17 mouse cellular contexts compared by ENCODE assay signal in the genomic region with DNA sequence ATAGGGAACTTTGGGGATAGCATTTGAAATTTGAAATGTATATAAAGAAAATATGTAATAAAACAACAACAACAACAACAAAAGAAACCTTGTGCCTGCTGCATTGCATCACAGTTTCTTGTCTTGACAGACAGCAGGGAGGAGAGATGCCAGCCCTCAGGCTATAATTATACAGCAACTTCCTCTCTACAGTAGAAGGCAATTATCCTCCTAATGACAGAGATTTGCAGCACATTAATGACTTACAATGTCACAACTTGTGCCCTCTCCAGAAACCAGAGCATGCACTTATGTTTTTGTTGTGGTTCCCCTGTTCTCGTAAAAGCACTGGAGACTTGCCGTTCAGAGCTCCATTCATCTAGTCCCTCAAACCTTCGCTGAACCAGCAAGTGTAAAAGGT. TPM values are rescaled to one million over a fixed set of nuclear protein-coding genes. Genes with fewer than 3 reads are reported as not detected.
"Had no signal": no experiment of that assay in that cellular context is flagged by ENCODE, and none has a peak within 500 bp of the region (broad histone marks: within the 10 kb centered on the region; RNA-seq: fewer than 3 reads in every experiment).

No protein-coding gene starts in this region.

- ATAC-seq: liver, postnatal 0 days had no signal

- H3K27me3 ChIP-seq: liver, embryonic 13.5 days; lung, embryonic 15.5 days; neural tube, embryonic 12.5 days; stomach, embryonic 15.5 days had no signal

- H3K4me1 ChIP-seq: liver, embryonic 13.5 days; lung, embryonic 15.5 days; megakaryocyte, embryonic 14.5 days; neural tube, embryonic 12.5 days; stomach, embryonic 15.5 days had no signal

- H3K4me2 ChIP-seq: limb, embryonic 12.5 days; liver, embryonic 13.5 days; lung, embryonic 15.5 days; midbrain, embryonic 11.5 days; neural tube, embryonic 12.5 days; stomach, embryonic 15.5 days had no signal

- H3K36me3 ChIP-seq: limb, embryonic 12.5 days; liver, embryonic 13.5 days; lung, embryonic 15.5 days; neural tube, embryonic 12.5 days; stomach, embryonic 15.5 days had no signal

- DNase-seq: kidney, adult 9 months; kidney, postnatal 36 days; liver; liver, embryonic 13.5 days; liver, postnatal 0 days; lung, postnatal 14 days; right cerebral cortex, postnatal 4 days; thymus, adult 2 months; thymus, postnatal 25 days had no signal

- H3K9ac ChIP-seq: limb, embryonic 12.5 days; liver, embryonic 13.5 days; liver, postnatal 0 days; lung, embryonic 15.5 days; neural tube, embryonic 12.5 days; stomach, embryonic 15.5 days had no signal

- H3K27ac ChIP-seq: kidney, postnatal 0 days; limb, embryonic 12.5 days; liver, embryonic 13.5 days; lung, embryonic 15.5 days; macrophage; neural tube, embryonic 12.5 days; stomach, embryonic 15.5 days had no signal

- H3K4me3 ChIP-seq: limb, embryonic 12.5 days; liver, embryonic 13.5 days; lung, embryonic 15.5 days; megakaryocyte, embryonic 14.5 days; neural tube, embryonic 12.5 days; stomach, embryonic 15.5 days had no signal

- H3K9me3 ChIP-seq: limb, embryonic 12.5 days; liver, embryonic 13.5 days; lung, embryonic 15.5 days; megakaryocyte, embryonic 14.5 days; neural tube, embryonic 12.5 days; stomach, embryonic 15.5 days had no signal

RNA-seq across cellular contexts. Expression of gene Cpxm2, which starts 44.2 kb away (rescaled TPM):
- polyA plus RNA-seq: macrophage had no signal
